Mouse (Mus musculus): Measurements from ENCODE around the gene Vpreb1. TPM values are rescaled to one million over a fixed set of nuclear protein-coding genes. Genes with fewer than 3 reads are reported as not detected.
A peak's percentile ranks its signal among the peaks of the same experiment; 100 is the strongest.

Vpreb1 gene
- polyA plus RNA-seq (2015; fragmentation: Nextera tagmentation; extraction: Ambion mirVana): 12.4 and 15.4 TPM in 2 replicates

- Histone ChIP-seq H3K4me2 (ENCODE audit: low read depth, low read length) (peak within 1 kb of the TSS; percentile 67), H3K4me1 (ENCODE audit: control insufficient read depth, low read depth, low read length) (peaks cover 9% of the 10 kb centered on the region), H3K9me3 (replicated peaks; ENCODE audit: control insufficient read depth, low read length) (no peaks in the 10 kb centered on the region), H3K36me3 (ENCODE audit: control insufficient read depth, insufficient read depth) (peaks cover 5% of the 10 kb centered on the region; the same call in 1 of the 2 replicates), H3K9ac (ENCODE audit: low read depth, low read length) (peak within 1 kb of the TSS; percentile 88), H3K27me3 (ENCODE audit: control insufficient read depth, insufficient read depth, low read depth, low read length) (no peaks in the 10 kb centered on the region), H3K27ac (ENCODE audit: low read length) (peak within 1 kb of the TSS; percentile 89), H3K4me3 (ENCODE audit: low read depth, low read length) (peak within 1 kb of the TSS; percentile 83)
- peak; percentile 96 for ATAC-seq (ENCODE audit: low read depth)
- under 1% methylated on average over 44 of the region's 49 CpGs for WGBS (ENCODE audit: insufficient replicate concordance)
Observed at GRCm38 (mm10) chr16:16870617-16871331, at the start of gene Vpreb1, which contains the start of gene Top3b. Gene Vpreb1, minus strand, starts transcription at chr16:16870843. Gene Top3b, plus strand, starts transcription at chr16:16870736.

- Histone ChIP-seq H3K9me3 (replicated peaks; ENCODE audit: control insufficient read depth, low read length) (no peaks in the 10 kb centered on the region), H3K36me3 (ENCODE audit: control insufficient read depth, insufficient read depth) (no peaks in the 10 kb centered on the region; the same call in 1 of the 2 replicates), H3K27ac (ENCODE audit: low read length) (no peak overlapping the region), H3K9ac (ENCODE audit: low read depth, low read length) (no peak overlapping the region), H3K4me3 (ENCODE audit: low read depth, low read length) (no peak overlapping the region), H3K4me2 (ENCODE audit: low read depth, low read length) (no peak overlapping the region), H3K27me3 (ENCODE audit: control insufficient read depth, insufficient read depth, low read depth, low read length) (no peaks in the 10 kb centered on the region), H3K4me1 (ENCODE audit: control insufficient read depth, low read depth, low read length) (no peaks in the 10 kb centered on the region)
- 70% methylated on average over 7 of the region's 7 CpGs for WGBS (ENCODE audit: insufficient replicate concordance)
- ATAC-seq (ENCODE audit: low read depth): no peak
Observed at GRCm38 (mm10) chr16:16918441-16919117, 47.9 kb upstream of the Vpreb1 start.

GRCm38 (mm10) chr16:16913440-16913839 lies 42.8 kb upstream of the Vpreb1 start:
- Histone ChIP-seq H3K27me3 (ENCODE audit: control insufficient read depth, insufficient read depth, low read depth, low read length) (no peaks in the 10 kb centered on the region), H3K4me2 (ENCODE audit: low read depth, low read length) (no peak overlapping the region), H3K36me3 (ENCODE audit: control insufficient read depth, insufficient read depth) (no peaks in the 10 kb centered on the region; the same call in 1 of the 2 replicates), H3K4me3 (ENCODE audit: low read depth, low read length) (no peak overlapping the region), H3K9me3 (replicated peaks; ENCODE audit: control insufficient read depth, low read length) (no peaks in the 10 kb centered on the region), H3K9ac (ENCODE audit: low read depth, low read length) (no peak overlapping the region), H3K27ac (ENCODE audit: low read length) (no peak overlapping the region), H3K4me1 (ENCODE audit: control insufficient read depth, low read depth, low read length) (no peaks in the 10 kb centered on the region)
- WGBS (ENCODE audit: insufficient replicate concordance): 57% methylated on average over 1 of the region's 1 CpGs
- no peak for ATAC-seq (ENCODE audit: low read depth)

DNA sequence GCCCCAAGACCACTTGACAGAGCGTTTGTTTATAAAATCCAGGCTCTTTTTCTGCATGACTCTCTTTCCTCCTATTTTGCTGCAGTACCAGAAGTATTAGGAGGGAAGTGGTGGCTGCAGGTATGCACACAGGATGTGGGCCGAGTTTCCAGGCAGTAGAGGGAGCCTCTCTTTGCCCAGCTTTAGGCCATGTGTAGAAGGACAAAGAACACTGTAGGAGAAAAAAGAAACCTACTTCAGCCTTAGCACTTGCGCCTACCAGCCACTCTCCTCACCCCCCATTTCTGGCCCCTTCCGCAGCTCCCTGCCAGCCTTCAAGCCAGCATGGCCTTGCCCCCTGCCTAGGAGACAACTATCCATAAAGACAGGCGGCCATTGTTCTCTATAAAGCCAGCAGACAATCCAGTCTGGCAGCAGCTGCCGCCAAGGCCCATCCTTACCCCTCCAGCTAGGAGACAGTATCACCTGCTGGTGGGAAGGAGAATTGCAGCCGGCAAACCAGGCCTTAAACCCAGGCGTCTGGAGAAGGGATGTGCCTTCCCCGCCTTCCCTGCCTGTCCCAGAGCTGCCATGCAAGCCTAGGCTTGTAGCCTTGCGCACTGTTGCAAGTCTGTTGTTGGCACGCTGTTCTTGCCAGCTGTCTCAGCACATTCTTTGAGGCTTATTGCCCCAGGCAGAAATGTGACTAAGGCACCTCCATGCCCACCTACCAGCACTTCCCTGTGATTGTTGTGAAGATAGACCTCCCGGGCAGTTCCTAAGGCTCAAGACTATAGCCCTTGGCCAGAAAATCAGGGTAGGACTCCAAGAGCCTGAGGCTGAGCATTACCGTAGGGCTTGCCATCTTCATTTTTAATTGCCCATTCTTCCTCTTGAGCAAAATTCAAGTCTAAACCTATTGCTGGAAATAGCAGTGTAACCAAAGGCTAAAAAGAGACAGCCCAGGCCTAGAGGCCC lies 41.3 kb upstream of the Vpreb1 start:
- no peaks in the 10 kb centered on the region for H3K27me3 ChIP-seq (ENCODE audit: control insufficient read depth, insufficient read depth, low read depth, low read length)
- H3K4me3 ChIP-seq (ENCODE audit: low read depth, low read length): no peak overlapping the region
- H3K4me2 ChIP-seq (ENCODE audit: low read depth, low read length): no peak overlapping the region
- no peaks in the 10 kb centered on the region for H3K9me3 ChIP-seq (replicated peaks; ENCODE audit: control insufficient read depth, low read length)
- no peaks in the 10 kb centered on the region; the same call in 1 of the 2 replicates for H3K36me3 ChIP-seq (ENCODE audit: control insufficient read depth, insufficient read depth)
- H3K4me1 ChIP-seq (ENCODE audit: control insufficient read depth, low read depth, low read length): no peaks in the 10 kb centered on the region
- no peak overlapping the region for H3K27ac ChIP-seq (ENCODE audit: low read length)
- WGBS (ENCODE audit: insufficient replicate concordance): 40% methylated on average over 13 of the region's 13 CpGs
- ATAC-seq (ENCODE audit: low read depth): peak; percentile 66
- no peak overlapping the region for H3K9ac ChIP-seq (ENCODE audit: low read depth, low read length)

DNA sequence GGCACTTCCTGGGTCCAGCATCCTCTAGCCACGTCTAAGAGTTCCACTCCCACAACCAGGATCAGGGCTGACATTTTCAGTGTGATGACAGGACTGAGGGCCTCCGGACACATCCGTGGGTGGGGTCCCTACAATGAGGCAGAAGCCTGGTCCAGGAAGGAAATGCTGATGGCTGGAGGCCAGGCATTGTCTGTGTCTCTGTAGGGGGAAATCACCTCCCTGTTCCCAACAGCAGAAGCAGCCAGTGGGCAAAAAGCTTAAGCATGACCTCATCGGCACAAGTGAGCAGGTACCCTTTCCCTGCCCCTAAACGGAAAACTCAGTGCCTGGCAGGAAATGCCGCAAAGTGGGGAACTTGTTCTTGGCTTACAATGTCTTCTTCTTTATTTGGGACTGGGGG lies 37.2 kb upstream of the Vpreb1 start:
- Histone ChIP-seq H3K27me3 (ENCODE audit: control insufficient read depth, insufficient read depth, low read depth, low read length) (no peaks in the 10 kb centered on the region), H3K4me3 (ENCODE audit: low read depth, low read length) (no peak overlapping the region), H3K4me2 (ENCODE audit: low read depth, low read length) (no peak overlapping the region), H3K36me3 (ENCODE audit: control insufficient read depth, insufficient read depth) (no peaks in the 10 kb centered on the region; the same call in 1 of the 2 replicates), H3K9me3 (replicated peaks; ENCODE audit: control insufficient read depth, low read length) (no peaks in the 10 kb centered on the region), H3K9ac (ENCODE audit: low read depth, low read length) (no peak overlapping the region), H3K4me1 (ENCODE audit: control insufficient read depth, low read depth, low read length) (no peaks in the 10 kb centered on the region), H3K27ac (ENCODE audit: low read length) (no peak overlapping the region)
- peak; percentile 57 for ATAC-seq (ENCODE audit: low read depth)
- WGBS (ENCODE audit: insufficient replicate concordance): 36% methylated on average over 6 of the region's 6 CpGs

GRCm38 (mm10) chr16:16903188-16903587 lies 32.5 kb upstream of the Vpreb1 start:
- H3K4me2 ChIP-seq (ENCODE audit: low read depth, low read length): no peak overlapping the region
- H3K27me3 ChIP-seq (ENCODE audit: control insufficient read depth, insufficient read depth, low read depth, low read length): no peaks in the 10 kb centered on the region
- no peak overlapping the region for H3K4me3 ChIP-seq (ENCODE audit: low read depth, low read length)
- no peaks in the 10 kb centered on the region for H3K36me3 ChIP-seq (ENCODE audit: control insufficient read depth, insufficient read depth)
- H3K9ac ChIP-seq (ENCODE audit: low read depth, low read length): no peak overlapping the region
- no peaks in the 10 kb centered on the region for H3K9me3 ChIP-seq (replicated peaks; ENCODE audit: control insufficient read depth, low read length)
- no peak for ATAC-seq (ENCODE audit: low read depth)
- no peaks in the 10 kb centered on the region for H3K4me1 ChIP-seq (ENCODE audit: control insufficient read depth, low read depth, low read length)
- no peak overlapping the region for H3K27ac ChIP-seq (ENCODE audit: low read length)
- WGBS (ENCODE audit: insufficient replicate concordance): 68% methylated on average over 5 of the region's 5 CpGs

DNA sequence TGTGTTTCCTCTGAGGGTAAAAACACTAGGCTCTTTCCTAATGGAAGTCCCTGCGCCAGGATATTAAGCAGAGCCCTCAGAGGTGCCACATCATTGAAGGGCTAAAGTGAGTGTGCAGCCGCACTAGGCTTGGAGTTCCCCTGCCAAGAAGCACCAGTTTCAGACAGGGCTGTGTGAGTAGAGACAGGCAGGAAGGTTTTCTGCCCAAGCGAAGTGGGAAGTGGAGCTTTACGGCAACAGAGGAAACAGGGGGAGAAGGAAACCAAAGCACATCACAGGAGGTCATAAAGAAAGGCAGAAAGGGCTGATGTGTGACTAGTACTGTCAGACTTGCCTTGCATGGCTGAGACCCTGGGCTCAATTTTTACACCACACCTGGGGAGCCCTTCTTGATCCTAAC lies 31.7 kb upstream of the Vpreb1 start:
- no peak overlapping the region for H3K9ac ChIP-seq (ENCODE audit: low read depth, low read length)
- no peaks in the 10 kb centered on the region for H3K9me3 ChIP-seq (replicated peaks; ENCODE audit: control insufficient read depth, low read length)
- H3K36me3 ChIP-seq (ENCODE audit: control insufficient read depth, insufficient read depth): no peaks in the 10 kb centered on the region
- peaks cover 5% of the 10 kb centered on the region; the same call in 1 of the 2 replicates for H3K4me1 ChIP-seq (ENCODE audit: control insufficient read depth, low read depth, low read length)
- H3K4me2 ChIP-seq (ENCODE audit: low read depth, low read length): no peak overlapping the region
- no peaks in the 10 kb centered on the region for H3K27me3 ChIP-seq (ENCODE audit: control insufficient read depth, insufficient read depth, low read depth, low read length)
- no peak for ATAC-seq (ENCODE audit: low read depth)
- 59% methylated on average over 4 of the region's 4 CpGs for WGBS (ENCODE audit: insufficient replicate concordance)
- no peak overlapping the region for H3K4me3 ChIP-seq (ENCODE audit: low read depth, low read length)
- no peak overlapping the region for H3K27ac ChIP-seq (ENCODE audit: low read length)

DNA sequence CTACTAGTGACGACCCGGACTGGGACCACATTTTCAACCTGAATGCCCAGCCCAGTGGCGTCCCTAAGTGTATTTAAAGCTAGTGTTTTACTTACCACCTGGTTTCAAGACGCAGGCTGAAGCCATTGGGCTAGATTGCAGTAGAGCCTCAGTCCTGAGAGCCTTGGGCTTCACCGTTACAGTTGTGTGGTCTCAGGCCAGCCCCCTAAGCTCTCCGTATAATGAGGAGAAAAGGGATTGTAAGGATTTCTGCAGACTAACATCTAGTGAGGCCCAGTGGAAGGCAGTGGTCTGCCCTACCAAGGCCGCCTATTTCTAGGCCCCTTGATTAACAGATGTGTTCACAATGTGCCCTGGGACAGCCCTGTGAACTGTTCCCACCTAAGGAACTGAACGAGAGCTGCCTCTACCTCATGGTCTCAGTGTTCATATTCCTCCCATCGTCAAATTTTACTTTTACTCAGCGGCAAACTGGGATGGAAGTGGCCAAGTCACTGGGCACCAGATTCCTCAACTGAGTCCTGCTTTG lies 26.5 kb upstream of the Vpreb1 start:
- WGBS (ENCODE audit: insufficient replicate concordance): 20% methylated on average over 10 of the region's 10 CpGs
- Histone ChIP-seq H3K9ac (ENCODE audit: low read depth, low read length) (peak overlapping the region; percentile 68), H3K36me3 (ENCODE audit: control insufficient read depth, insufficient read depth) (peaks cover 6% of the 10 kb centered on the region), H3K9me3 (replicated peaks; ENCODE audit: control insufficient read depth, low read length) (no peaks in the 10 kb centered on the region), H3K4me3 (ENCODE audit: low read depth, low read length) (peak overlapping the region; percentile 68), H3K4me1 (ENCODE audit: control insufficient read depth, low read depth, low read length) (peaks cover 16% of the 10 kb centered on the region), H3K4me2 (ENCODE audit: low read depth, low read length) (peak overlapping the region; percentile 79), H3K27ac (ENCODE audit: low read length) (peak overlapping the region; percentile 50), H3K27me3 (ENCODE audit: control insufficient read depth, insufficient read depth, low read depth, low read length) (no peaks in the 10 kb centered on the region)
- no peak for ATAC-seq (ENCODE audit: low read depth)
